Mouse (Mus musculus): ENCODE results near the gene Dapk1. TPM values are rescaled to one million over a fixed set of nuclear protein-coding genes. Genes with fewer than 3 reads are reported as not detected.

Dapk1 gene
- polyA plus RNA-seq, 1 experiment from 2014 or later, result 21.4 TPM

DNA sequence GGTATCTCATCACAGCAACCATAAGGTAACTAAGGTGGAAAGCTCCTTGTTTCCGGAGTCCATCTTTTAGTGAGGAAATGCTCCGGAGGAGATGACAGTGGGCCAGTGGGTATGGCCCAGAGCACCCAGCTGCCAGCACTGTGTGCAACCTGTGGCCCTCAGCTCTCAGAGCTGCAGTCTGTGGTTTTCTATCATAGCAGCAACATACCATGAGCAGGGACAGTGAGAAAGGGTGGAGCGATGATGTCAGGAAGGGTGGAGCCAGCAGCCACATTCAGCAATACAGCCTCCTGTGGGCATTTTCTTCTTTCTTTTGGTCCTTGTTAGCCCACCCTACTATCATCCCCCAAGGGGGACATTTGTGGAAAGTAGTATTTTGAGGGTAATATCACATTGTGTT, 90.2 kb downstream of the Dapk1 start:
- Histone ChIP-seq H3K27me3 (no peaks in the 10 kb centered on the region), H3K9ac (replicated peaks) (no peak overlapping the region), H3K27ac (no peak overlapping the region), H3K4me3 (replicated peaks) (no peak overlapping the region), H3K36me3 (peaks cover 6% of the 10 kb centered on the region; the same call in 1 of the 2 replicates), H3K4me2 (no peak overlapping the region), H3K4me1 (replicated peaks) (peaks cover 20% of the 10 kb centered on the region), H3K9me3 (0 out of 2 replicates have a peak, but pooled peaks cover 3% of the 10 kb centered on the region)
- ATAC-seq (ENCODE audit: insufficient number of reproducible peaks, insufficient read depth, low FRiP score, low TSS enrichment, low read depth), result no peak
- 96% methylated on average over 3 of the region's 3 CpGs for WGBS

- no peak overlapping the region for H3K4me2 ChIP-seq
- WGBS, result 73% methylated on average over 10 of the region's 10 CpGs
- 0 out of 2 replicates have a peak overlapping the region, but pooled peaks have one; percentile 45 for H3K27ac ChIP-seq
- H3K4me1 ChIP-seq (replicated peaks), result peaks cover 7% of the 10 kb centered on the region
- H3K4me3 ChIP-seq (replicated peaks), result no peak overlapping the region
- no peak for ATAC-seq (ENCODE audit: insufficient number of reproducible peaks, insufficient read depth, low FRiP score, low TSS enrichment, low read depth)
- no peaks in the 10 kb centered on the region for H3K27me3 ChIP-seq
- H3K36me3 ChIP-seq, result peaks cover 6% of the 10 kb centered on the region; the same call in 1 of the 2 replicates
- no peak overlapping the region for H3K9ac ChIP-seq (replicated peaks)
- H3K9me3 ChIP-seq, result 0 out of 2 replicates have a peak, but pooled peaks cover 3% of the 10 kb centered on the region
These were observed 93.6 kb downstream of the Dapk1 start for GRCm38 (mm10) chr13:60695186-60695980.

GRCm38 (mm10) chr13:60696323-60696722, 94.6 kb downstream of the Dapk1 start:
- 89% methylated on average over 14 of the region's 14 CpGs for WGBS
- Histone ChIP-seq H3K27ac (no peak overlapping the region), H3K4me2 (no peak overlapping the region), H3K4me1 (replicated peaks) (peaks cover 7% of the 10 kb centered on the region), H3K36me3 (peaks cover 6% of the 10 kb centered on the region; the same call in 1 of the 2 replicates), H3K4me3 (replicated peaks) (no peak overlapping the region), H3K27me3 (no peaks in the 10 kb centered on the region), H3K9ac (replicated peaks) (no peak overlapping the region), H3K9me3 (0 out of 2 replicates have a peak, but pooled peaks cover 3% of the 10 kb centered on the region)
- ATAC-seq (ENCODE audit: insufficient number of reproducible peaks, insufficient read depth, low FRiP score, low TSS enrichment, low read depth), result no peak

- 63% methylated on average over 7 of the region's 8 CpGs for WGBS
- Histone ChIP-seq H3K4me3 (replicated peaks) (no peak overlapping the region), H3K4me1 (replicated peaks) (peaks cover 7% of the 10 kb centered on the region), H3K9ac (replicated peaks) (no peak overlapping the region), H3K27ac (no peak overlapping the region), H3K27me3 (no peaks in the 10 kb centered on the region), H3K36me3 (peaks cover 5% of the 10 kb centered on the region; the same call in 1 of the 2 replicates), H3K9me3 (0 out of 2 replicates have a peak, but pooled peaks cover 3% of the 10 kb centered on the region), H3K4me2 (no peak overlapping the region)
- ATAC-seq (ENCODE audit: insufficient number of reproducible peaks, insufficient read depth, low FRiP score, low TSS enrichment, low read depth), result no peak
These were observed 95.0 kb downstream of the Dapk1 start for GRCm38 (mm10) chr13:60696741-60697140.

GRCm38 (mm10) chr13:60698021-60698420, 96.3 kb downstream of the Dapk1 start:
- Histone ChIP-seq H3K9ac (replicated peaks) (no peak overlapping the region), H3K27ac (no peak overlapping the region), H3K4me2 (no peak overlapping the region), H3K36me3 (no peaks in the 10 kb centered on the region), H3K9me3 (no peaks in the 10 kb centered on the region), H3K4me1 (replicated peaks) (peaks cover 7% of the 10 kb centered on the region), H3K27me3 (no peaks in the 10 kb centered on the region), H3K4me3 (replicated peaks) (no peak overlapping the region)
- ATAC-seq (ENCODE audit: insufficient number of reproducible peaks, insufficient read depth, low FRiP score, low TSS enrichment, low read depth), result no peak
- 59% methylated on average over 2 of the region's 2 CpGs for WGBS

DNA sequence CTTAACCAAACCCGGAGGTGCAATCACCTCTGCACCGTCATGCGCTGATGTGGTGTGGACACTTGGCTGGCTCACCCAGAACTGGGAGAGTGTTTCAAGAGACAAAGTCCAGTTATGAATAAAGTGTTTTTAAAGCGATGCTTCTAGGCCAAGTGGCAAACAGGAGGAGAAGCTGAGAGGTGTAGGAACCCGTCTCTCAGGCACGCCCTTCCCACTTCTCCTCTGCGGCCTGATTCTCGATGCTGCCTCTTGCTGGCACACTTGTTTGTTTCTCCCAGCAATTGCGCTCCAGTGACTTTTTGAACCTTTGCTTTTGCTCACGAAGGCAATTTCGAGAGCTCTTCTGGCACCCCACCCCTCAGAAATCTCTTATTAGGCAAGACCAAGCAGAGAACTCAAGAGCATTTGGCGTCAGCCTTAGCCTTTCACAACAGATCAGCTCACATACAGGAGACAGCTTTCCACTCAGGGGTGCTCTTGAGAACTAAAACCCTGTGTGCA, 100.0 kb downstream of the Dapk1 start:
- H3K4me3 ChIP-seq (replicated peaks), result no peak overlapping the region
- 89% methylated on average over 12 of the region's 12 CpGs for WGBS
- H3K27me3 ChIP-seq, result no peaks in the 10 kb centered on the region
- ATAC-seq (ENCODE audit: insufficient number of reproducible peaks, insufficient read depth, low FRiP score, low TSS enrichment, low read depth), result no peak
- no peaks in the 10 kb centered on the region for H3K9me3 ChIP-seq
- H3K9ac ChIP-seq (replicated peaks), result no peak overlapping the region
- H3K36me3 ChIP-seq, result no peaks in the 10 kb centered on the region
- no peak overlapping the region for H3K27ac ChIP-seq
- no peak overlapping the region for H3K4me2 ChIP-seq
- H3K4me1 ChIP-seq (replicated peaks), result peaks cover 7% of the 10 kb centered on the region

DNA sequence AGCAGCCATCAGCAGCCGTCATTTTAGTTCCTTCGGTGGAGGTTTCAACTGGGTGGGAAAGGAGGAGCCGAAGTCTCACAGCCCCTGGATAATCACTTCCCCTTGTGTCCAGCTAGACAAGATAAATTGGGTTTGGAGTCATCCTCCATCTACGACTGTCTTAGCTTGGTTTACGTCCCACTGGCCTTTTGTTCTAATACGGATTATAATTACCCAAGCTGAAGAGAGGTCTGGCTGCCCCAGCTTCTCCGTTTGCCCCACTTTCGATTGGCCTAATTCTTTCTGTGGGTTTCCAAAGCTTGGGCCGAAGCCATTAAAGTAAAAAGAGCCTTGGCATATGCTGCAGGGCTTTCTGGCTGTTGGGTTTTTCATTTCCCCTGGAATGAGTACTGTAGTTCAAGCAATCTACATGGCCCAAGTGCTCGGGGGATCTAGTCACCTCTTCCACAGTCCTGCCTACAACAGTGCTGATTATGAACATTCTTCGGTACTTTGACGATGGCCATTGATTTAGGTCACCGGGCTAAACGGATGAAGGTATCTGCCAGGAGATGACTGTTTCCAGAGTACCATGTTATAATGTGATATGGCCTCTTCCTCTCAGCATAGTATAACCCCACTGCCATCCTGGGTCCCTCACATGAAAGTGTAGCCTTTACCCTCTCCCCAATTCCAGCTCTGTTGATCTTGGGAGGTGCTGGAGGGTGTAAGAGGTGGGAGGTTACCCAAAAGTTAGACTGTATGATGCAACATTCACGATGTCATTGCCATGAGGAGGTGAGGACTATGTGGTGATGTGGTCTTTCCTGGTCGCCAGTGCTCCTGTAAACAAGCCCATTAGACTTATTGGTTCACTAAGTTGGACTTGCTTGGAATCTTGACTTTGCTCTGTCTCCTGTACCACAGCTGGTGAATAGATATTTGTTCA, 106.1 kb downstream of the Dapk1 start:
- Histone ChIP-seq H3K36me3 (no peaks in the 10 kb centered on the region), H3K4me1 (replicated peaks) (peaks cover 24% of the 10 kb centered on the region), H3K27ac (no peak overlapping the region), H3K4me2 (no peak overlapping the region), H3K9me3 (no peaks in the 10 kb centered on the region), H3K9ac (replicated peaks) (no peak overlapping the region), H3K27me3 (no peaks in the 10 kb centered on the region), H3K4me3 (replicated peaks) (no peak overlapping the region)
- 77% methylated on average over 16 of the region's 16 CpGs for WGBS
- ATAC-seq (ENCODE audit: insufficient number of reproducible peaks, insufficient read depth, low FRiP score, low TSS enrichment, low read depth), result no peak

GRCm38 (mm10) chr13:60709136-60709535, 107.4 kb downstream of the Dapk1 start:
- no peak overlapping the region for H3K27ac ChIP-seq
- 89% methylated on average over 6 of the region's 6 CpGs for WGBS
- H3K4me2 ChIP-seq, result no peak overlapping the region
- H3K9me3 ChIP-seq, result no peaks in the 10 kb centered on the region
- no peak overlapping the region for H3K4me3 ChIP-seq (replicated peaks)
- H3K9ac ChIP-seq (replicated peaks), result no peak overlapping the region
- H3K27me3 ChIP-seq, result no peaks in the 10 kb centered on the region
- H3K36me3 ChIP-seq, result no peaks in the 10 kb centered on the region
- H3K4me1 ChIP-seq (replicated peaks), result peaks cover 24% of the 10 kb centered on the region
- no peak for ATAC-seq (ENCODE audit: insufficient number of reproducible peaks, insufficient read depth, low FRiP score, low TSS enrichment, low read depth)

DNA sequence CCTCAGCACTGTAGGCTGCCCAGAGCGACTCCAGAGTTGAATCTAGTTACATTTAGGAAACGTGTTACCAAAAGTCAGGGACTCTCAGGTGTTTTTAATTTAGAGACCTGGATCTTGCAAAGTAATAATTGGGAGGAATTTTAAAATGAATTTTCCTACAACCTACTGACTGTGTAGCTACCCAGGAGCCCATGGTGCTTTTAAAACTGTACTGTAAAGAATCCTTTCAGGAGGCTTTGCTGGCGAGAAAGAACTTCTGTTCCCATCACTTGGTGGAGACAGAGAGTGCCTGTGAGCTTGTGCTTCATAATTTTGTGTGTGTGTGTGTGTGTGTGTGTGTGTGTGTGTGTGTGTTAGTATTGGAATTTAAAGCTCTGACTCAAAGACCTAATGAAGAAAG, 109.2 kb downstream of the Dapk1 start:
- Histone ChIP-seq H3K4me2 (no peak overlapping the region), H3K4me3 (replicated peaks) (no peak overlapping the region), H3K4me1 (replicated peaks) (peaks cover 24% of the 10 kb centered on the region), H3K9ac (replicated peaks) (no peak overlapping the region), H3K27me3 (no peaks in the 10 kb centered on the region), H3K36me3 (no peaks in the 10 kb centered on the region), H3K27ac (peak overlapping the region; percentile 71), H3K9me3 (no peaks in the 10 kb centered on the region)
- WGBS, result 33% methylated on average over 3 of the region's 3 CpGs
- ATAC-seq (ENCODE audit: insufficient number of reproducible peaks, insufficient read depth, low FRiP score, low TSS enrichment, low read depth), result peak; percentile 76; the same call in 1 of the 2 replicates

DNA sequence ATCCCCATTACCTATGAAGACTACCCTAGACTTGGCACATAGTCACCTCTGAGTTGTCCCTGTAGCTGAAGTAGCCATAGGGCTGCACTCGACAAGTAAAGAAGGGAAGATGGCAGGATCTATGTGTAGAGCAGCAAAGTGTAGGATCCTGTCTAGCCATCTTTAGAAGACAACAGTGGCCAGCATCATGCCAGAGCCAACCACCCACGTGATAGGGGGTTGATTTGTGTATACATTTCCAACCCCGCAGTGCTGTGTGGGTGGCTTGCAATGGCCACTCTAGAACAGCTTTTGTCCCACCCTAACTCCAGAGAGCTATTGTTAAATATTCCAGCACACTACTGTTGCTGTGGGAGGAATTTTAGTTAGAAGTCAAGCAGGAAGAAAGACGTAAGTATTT, 111.8 kb downstream of the Dapk1 start:
- no peaks in the 10 kb centered on the region for H3K27me3 ChIP-seq
- no peak overlapping the region for H3K9ac ChIP-seq (replicated peaks)
- H3K4me3 ChIP-seq (replicated peaks), result no peak overlapping the region
- no peak overlapping the region for H3K4me2 ChIP-seq
- no peaks in the 10 kb centered on the region for H3K9me3 ChIP-seq
- 0 out of 2 replicates have a peak, but pooled peaks cover 8% of the 10 kb centered on the region for H3K36me3 ChIP-seq
- no peak for ATAC-seq (ENCODE audit: insufficient number of reproducible peaks, insufficient read depth, low FRiP score, low TSS enrichment, low read depth)
- no peak overlapping the region for H3K27ac ChIP-seq
- H3K4me1 ChIP-seq (replicated peaks), result peaks cover 24% of the 10 kb centered on the region
- 88% methylated on average over 4 of the region's 4 CpGs for WGBS

DNA sequence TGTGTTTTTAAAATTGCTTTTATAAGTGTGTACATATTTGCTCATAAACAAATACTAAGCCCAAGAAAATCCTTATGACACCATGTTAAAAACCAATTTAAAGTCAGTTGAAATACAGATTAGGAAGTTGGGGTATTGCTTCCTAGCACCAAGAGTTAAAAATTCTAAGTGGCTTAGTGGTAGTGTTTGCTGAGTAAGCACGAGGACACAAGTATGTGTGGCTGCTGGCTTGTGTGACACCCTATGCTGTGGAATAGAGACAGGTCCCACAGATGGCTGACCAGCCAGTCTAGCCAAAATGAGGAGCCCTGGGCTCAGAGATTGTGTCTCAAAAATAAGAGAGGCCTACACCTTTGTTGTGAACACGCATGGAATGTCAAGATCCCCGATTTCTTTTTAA, 114.4 kb downstream of the Dapk1 start:
- Histone ChIP-seq H3K27me3 (no peaks in the 10 kb centered on the region), H3K36me3 (peaks cover 25% of the 10 kb centered on the region; the same call in 1 of the 2 replicates), H3K9ac (replicated peaks) (no peak overlapping the region), H3K4me3 (replicated peaks) (no peak overlapping the region), H3K9me3 (no peaks in the 10 kb centered on the region), H3K27ac (no peak overlapping the region), H3K4me1 (replicated peaks) (peaks cover 12% of the 10 kb centered on the region), H3K4me2 (no peak overlapping the region)
- ATAC-seq (ENCODE audit: insufficient number of reproducible peaks, insufficient read depth, low FRiP score, low TSS enrichment, low read depth), result no peak
- 82% methylated on average over 3 of the region's 3 CpGs for WGBS
